In genomic region chr1:60715651-60716196, GRCm38 (mm10) we compare ENCODE assay signal across 10 mouse cellular contexts. TPM values are rescaled to one million over a fixed set of nuclear protein-coding genes. Genes with fewer than 3 reads are reported as not detected.
DNase-seq lines count a peak whose midpoint lies in the region; ATAC-seq and TF ChIP-seq lines count a peak whose summit lies in the region.
"Had no signal": no experiment of that assay in that cellular context is flagged by ENCODE, and none has a peak within 500 bp of the region (broad histone marks: within the 10 kb centered on the region; RNA-seq: fewer than 3 reads in every experiment).

No protein-coding gene starts in this region.

- peak; percentile 77 for DNase-seq in kidney, adult 2 months
- DNase-seq in kidney, adult 11 months: no peak
- peak; percentile 59 to 73 for DNase-seq in heart, adult 2 months
- DNase-seq in lung, postnatal 4 days: peak; percentile 51 to 61
- no peak for DNase-seq in layer of hippocampus, adult 8-10 months (ENCODE audit: low spot score in 2 of 2)
- DNase-seq in right cerebral cortex, adult 18-20 months: no peak
- no peak for DNase-seq in urinary bladder, postnatal 4 days (ENCODE audit: low spot score in 2 of 2)
- DNase-seq: thymus, adult 2 months had no signal

- H3K4me1 ChIP-seq in kidney, adult 2 months (ENCODE audit: control insufficient read depth, insufficient read depth, low read length): peaks cover 6% of the 10 kb centered on the region; the same call in 1 of the 2 replicates
- peaks cover 32% of the 10 kb centered on the region for H3K4me1 ChIP-seq in heart, adult 2 months (ENCODE audit: control insufficient read depth, insufficient read depth, low read length)
- 0 out of 2 replicates have a peak, but pooled peaks cover 4% of the 10 kb centered on the region for H3K4me1 ChIP-seq in kidney, embryonic 15.5 days

- peak overlapping the region; percentile 81 for H3K27ac ChIP-seq in kidney, adult 2 months (ENCODE audit: insufficient read depth, low read depth, low read length)
- H3K27ac ChIP-seq in heart, adult 2 months: peak overlapping the region; percentile 95
- peak overlapping the region; percentile 83 for H3K27ac ChIP-seq in kidney, embryonic 15.5 days
- H3K27ac ChIP-seq: hindbrain, embryonic 14.5 days had no signal

- no peaks in the 10 kb centered on the region for H3K9me3 ChIP-seq in kidney, embryonic 15.5 days (replicated peaks)

- H3K79me2 ChIP-seq in heart, adult 2 months (replicated peaks; ENCODE audit: control insufficient read depth, insufficient read depth, low read length): no peaks in the 10 kb centered on the region

- TF ChIP-seq EP300 in heart, adult 2 months (IDR thresholded peaks at IDR 0.05; ENCODE audit: insufficient read depth, low read depth, low read length): peak; percentile 62; the same call in 1 of the 2 replicates

- H3K4me3 ChIP-seq in kidney, adult 2 months (ENCODE audit: insufficient read depth, low read depth, low read length): no peak overlapping the region
- peak overlapping the region; percentile 37 for H3K4me3 ChIP-seq in heart, adult 2 months
- no peak overlapping the region for H3K4me3 ChIP-seq in kidney, embryonic 15.5 days (replicated peaks)

- H3K4me2 ChIP-seq in kidney, embryonic 15.5 days: no peak overlapping the region
- H3K4me2 ChIP-seq: hindbrain, embryonic 14.5 days had no signal

- peak overlapping the region; percentile 63 for H3K9ac ChIP-seq in heart, adult 2 months (ENCODE audit: low read depth, low read length)
- no peak overlapping the region for H3K9ac ChIP-seq in kidney, embryonic 15.5 days
- H3K9ac ChIP-seq: hindbrain, embryonic 14.5 days had no signal

- no peaks in the 10 kb centered on the region for H3K36me3 ChIP-seq in kidney, adult 2 months (ENCODE audit: control insufficient read depth, insufficient read depth, low read length)
- peaks cover 22% of the 10 kb centered on the region for H3K36me3 ChIP-seq in heart, adult 2 months (ENCODE audit: control insufficient read depth, insufficient read depth, low read length)
- H3K36me3 ChIP-seq in kidney, embryonic 15.5 days: no peaks in the 10 kb centered on the region

- TF ChIP-seq CTCF in kidney, adult 2 months (conservative IDR thresholded peaks at IDR 0.05; ENCODE audit: insufficient read depth, insufficient read length, low read depth, low read length): no peak
- TF ChIP-seq CTCF in heart, adult 2 months (IDR thresholded peaks at IDR 0.05): no peak

- 34% methylated on average over 8 of the region's 8 CpGs for WGBS in kidney, adult 2 months
- WGBS in heart, adult 2 months: 6% methylated on average over 8 of the region's 8 CpGs
- WGBS in kidney, embryonic 15.5 days: 32% methylated on average over 8 of the region's 8 CpGs

- intact Hi-C loops in heart, adult 2 months (cut with DNase I): loop anchor here (2.0 to 5.0 kb wide), 8 partner anchors 47 to 303 kb away; partner anchors contain the start of gene Raph1

- no peaks in the 10 kb centered on the region for H3K27me3 ChIP-seq in kidney, adult 2 months (replicated peaks; ENCODE audit: control insufficient read depth, insufficient read depth, low read length)
- H3K27me3 ChIP-seq in heart, adult 2 months (ENCODE audit: control insufficient read depth, insufficient read depth, low read length): no peaks in the 10 kb centered on the region
- no peaks in the 10 kb centered on the region for H3K27me3 ChIP-seq in kidney, embryonic 15.5 days

- ATAC-seq in kidney, embryonic 15.5 days (replicated peaks; ENCODE audit: low FRiP score): no peak

- TF ChIP-seq POLR2A in kidney, adult 2 months (IDR thresholded peaks at IDR 0.05; ENCODE audit: low read depth, low read length): no peak
- TF ChIP-seq POLR2A in heart, adult 2 months (IDR thresholded peaks at IDR 0.05; ENCODE audit: insufficient read depth, low read depth, low read length): peak; percentile 52

RNA-seq across cellular contexts. Expression of gene Cd28, which starts 0.9 kb away (rescaled TPM):
- polyA plus RNA-seq in kidney, adult 2 months (2012; rRNA removed): 0.04 and 0.55 TPM in 2 replicates
- total RNA-seq in heart, adult 2 months (2021): 10 to 100 TPM; 11.8 to 15.6 TPM
- 1.2 and 2.4 TPM in 2 replicates for polyA plus RNA-seq in heart, adult 2 months (2012; rRNA removed)
- polyA plus RNA-seq in kidney, embryonic 15.5 days (2015; fragmentation: Nextera tagmentation; extraction: Ambion mirVana): 0.24 and 0.30 TPM in 2 replicates
- under 1 TPM in 3 of 4 experiments, not detected in 1; 0.27 to 0.47 (median 0.36) TPM for total RNA-seq in layer of hippocampus, adult 8-10 months (2022)

Comparison
In these comparisons a context has a peak if more than half of its experiments do, and no peak if none do; other contexts are left out.
1. DNase-seq: peak in kidney, adult 2 months (single experiment), heart, adult 2 months (2 of 2) and lung, postnatal 4 days (2 of 2); none in kidney, adult 11 months (single experiment), layer of hippocampus, adult 8-10 months (0 of 2), right cerebral cortex, adult 18-20 months (single experiment) and urinary bladder, postnatal 4 days (0 of 2).
2. Peak in every context shown above with its lines, with median percentiles within 50 percentile points of each other: H3K27ac ChIP-seq.